Mouse (Mus musculus): Measurements from ENCODE around the gene Mrrf.

DNA sequence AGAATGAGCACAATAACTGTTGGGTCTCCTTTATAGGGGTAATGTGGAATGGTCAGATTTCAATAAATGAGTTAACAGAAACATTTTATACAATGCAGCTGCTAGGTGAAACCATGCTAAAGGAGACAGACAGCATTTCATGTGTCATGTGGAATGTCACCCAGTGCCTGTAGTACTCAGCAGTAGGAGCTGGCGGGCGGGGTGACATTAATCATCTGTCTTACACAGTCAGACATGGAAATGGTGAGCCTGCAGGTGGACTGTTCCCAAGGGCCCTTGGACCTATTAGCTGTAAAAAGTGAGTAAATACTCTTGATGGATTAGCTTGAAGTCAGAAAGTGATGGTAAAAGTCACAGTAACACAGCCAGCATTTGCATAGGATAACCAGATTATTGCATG is 48.0 kb downstream of the Mrrf start:
- TF ChIP-seq POLR2AphosphoS5 (IDR thresholded peaks at IDR 0.05; ENCODE audit: insufficient replicate concordance, low read depth, low read length) (no peak), CTCF (IDR thresholded peaks at IDR 0.05; ENCODE audit: low read depth, low read length) (no peak), TAL1 (conservative IDR thresholded peaks at IDR 0.05; ENCODE audit: low read depth, low read length) (no peak), GATA1 (IDR thresholded peaks at IDR 0.05; ENCODE audit: borderline replicate concordance, low read length) (no peak)

All from G1E (cell line).